Mouse (Mus musculus): ENCODE measurements around the gene Amer2. TPM values are rescaled to one million over a fixed set of nuclear protein-coding genes. Genes with fewer than 3 reads are reported as not detected.

The Amer2 gene
- total RNA-seq, 2 experiments from 2014 or later: 0.02 TPM

Other genes with a start within 250 kb of the Amer2 start
- gene Atp8a2, start 176.1 kb upstream of the Amer2 start, total RNA-seq (2021): under 1 TPM; 0.64 TPM
- gene Nupl1, start 121.8 kb upstream of the Amer2 start, total RNA-seq (2021): not detected
- 10 to 100 TPM; 30.1 to 32.6 TPM for gene Gm49336, start 121.8 kb upstream of the Amer2 start, total RNA-seq (2021)
- gene Mtmr6, start 108.0 kb upstream of the Amer2 start, total RNA-seq (2021): 10 to 100 TPM; 45.6 to 47.5 TPM

Data from gastrocnemius, adult 18-20 months (tissue).